Mouse (Mus musculus) urinary bladder, postnatal 0 days (tissue): ENCODE measurements around the gene Gm13084. TPM values are rescaled to one million over a fixed set of nuclear protein-coding genes. Genes with fewer than 3 reads are reported as not detected.

ENCODE experiments used
- polyA plus RNA-seq: library from polyadenylated mRNA; unstranded; fragments of >200 nt; fragmentation: Nextera tagmentation; extraction: Ambion mirVana; gene quantifications from 2 replicates; pipeline ENCODE4 v1.2.1, GENCODE M21; 2015

Gm13084 gene
- not detected in 2 replicates for polyA plus RNA-seq

DNA sequence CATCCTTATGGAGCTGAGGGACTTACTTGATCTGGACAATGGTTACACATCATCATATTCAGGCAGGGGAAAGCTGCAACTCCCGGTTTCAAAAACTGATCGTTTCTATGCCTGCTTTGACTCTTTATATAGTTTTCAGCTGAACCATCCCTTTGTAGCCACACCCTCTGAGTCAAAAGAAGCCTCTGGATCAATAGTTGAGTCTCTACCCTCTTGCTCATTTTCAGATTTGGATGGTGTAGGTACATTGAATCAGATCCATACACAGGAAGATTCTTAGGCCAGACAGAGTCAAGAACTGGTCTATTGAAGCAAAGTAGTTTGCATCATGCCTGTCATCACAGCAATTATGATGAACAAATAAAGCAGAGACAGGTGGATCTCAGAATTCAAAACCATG lies at the start of gene Gm13084:
Gene Gm13084, minus strand, starts transcription at position 101 of the 400 bp plus-strand sequence.

GRCm38 (mm10) chr4:143846197-143846596 lies 30.3 kb upstream of the Gm13084 start, which contains the start of gene Gm13103:
TSS of gene Gm13103 (plus strand) at chr4:143846497.

GRCm38 (mm10) chr4:143789052-143789451 lies 26.8 kb downstream of the Gm13084 start, which contains the start of gene Gm13023:
TSS of gene Gm13023 (plus strand) at chr4:143789352.

Other genes with a start within 250 kb of the Gm13084 start
- not detected in 2 replicates for gene Gm13083, start 201.1 kb downstream of the Gm13084 start, polyA plus RNA-seq
- gene Gm13088, start 158.8 kb downstream of the Gm13084 start, polyA plus RNA-seq = not detected in 2 replicates
- gene Gm13089, start 113.4 kb downstream of the Gm13084 start, polyA plus RNA-seq = not detected in 2 replicates
- not detected in 2 replicates for gene Gm13078, start 96.6 kb downstream of the Gm13084 start, polyA plus RNA-seq
- not detected in 2 replicates for gene Gm13023, start 26.7 kb downstream of the Gm13084 start, polyA plus RNA-seq
- not detected in 2 replicates for gene Gm13103, start 30.4 kb upstream of the Gm13084 start, polyA plus RNA-seq
- gene Pramef6, start 84.3 kb upstream of the Gm13084 start, polyA plus RNA-seq = not detected in 2 replicates
- gene Pramef25, start 134.9 kb upstream of the Gm13084 start, polyA plus RNA-seq = not detected in 2 replicates
- gene Gm13101, start 150.9 kb upstream of the Gm13084 start, polyA plus RNA-seq = not detected in 2 replicates
- not detected in 2 replicates for gene Pramef17, start 178.3 kb upstream of the Gm13084 start, polyA plus RNA-seq
- gene Pramel4, start 243.0 kb upstream of the Gm13084 start, polyA plus RNA-seq = not detected in 2 replicates